Mouse (Mus musculus) kidney, postnatal 0 days (tissue): Measurements from ENCODE around the gene Brca1. TPM values are rescaled to one million over a fixed set of nuclear protein-coding genes. Genes with fewer than 3 reads are reported as not detected.
"Not testable (repeated sequence)": the region's sequence is repeated elsewhere in the genome, so short reads cannot be mapped to it uniquely, and the experiment has no call there.

Source experiments
- ATAC-seq: fragments of 200-750 bp; cut with Nextera tagmentation; replicated peaks from 2 replicates; pipeline ENCODE4 v1.8.0; 2017; ENCODE audit warnings: low read depth, moderate number of reproducible peaks, moderate TSS enrichment, moderate library complexity; ENCODE audit not compliant: low FRiP score
- DNase-seq: peaks from one replicate; pipeline ENCODE4 v3.0.0-alpha.2; 2016; ENCODE audit warnings: low spot score
- H3K27ac ChIP-seq: fragments of 300-500 bp; sonication (generic); 2 replicates; pipeline ENCODE4 v1.5.1; 2014; ENCODE audit warnings: mild to moderate bottlenecking
- H3K27me3 ChIP-seq: fragments of 300-500 bp; sonication (generic); 2 replicates; pipeline ENCODE4 v1.6.1; 2014; ENCODE audit warnings: low read length, mixed read lengths; ENCODE audit not compliant: insufficient read depth
- H3K36me3 ChIP-seq: fragments of 300-500 bp; sonication (generic); 2 replicates; pipeline ENCODE4 v1.6.1; 2014; ENCODE audit warnings: low read length, mixed read lengths; ENCODE audit not compliant: insufficient read depth
- H3K4me1 ChIP-seq: fragments of 300-500 bp; sonication (generic); replicated peaks from 2 replicates; pipeline ENCODE4 v1.6.1; 2014; ENCODE audit warnings: antibody characterized with exemption, low read length, mixed read lengths; ENCODE audit not compliant: insufficient read depth
- H3K4me2 ChIP-seq: fragments of 300-500 bp; sonication (generic); 2 replicates; pipeline ENCODE4 v1.6.1; 2014; ENCODE audit warnings: mild to moderate bottlenecking, low read length, moderate library complexity, mixed read lengths
- H3K4me3 ChIP-seq: fragments of 300-500 bp; sonication (generic); replicated peaks from 2 replicates; pipeline ENCODE4 v1.5.1; 2014; ENCODE audit warnings: low read depth, low read length
- H3K9ac ChIP-seq: fragments of 300-500 bp; sonication (generic); 2 replicates; pipeline ENCODE4 v1.6.1; 2014; ENCODE audit warnings: low read depth, low read length
- H3K9me3 ChIP-seq: fragments of 300-500 bp; sonication (generic); replicated peaks from 2 replicates; pipeline ENCODE4 v1.6.1; 2016; ENCODE audit warnings: low read length, inconsistent platforms, mixed read lengths
- CTCF ChIP-seq: IDR thresholded peaks from 2 replicates; pipeline ENCODE4 v1.5.1; 2016; ENCODE audit warnings: antibody characterized with exemption, low read depth, mild to moderate bottlenecking, moderate library complexity
- WGBS: fragments of 180-500 bp; shearing (Covaris S2); extraction: QIAGEN DNeasy Blood & Tissue Kit; methylation state at CpG from one replicate; pipeline ENCODE4 v1.1.7; 2014; 5-methylcytosine and 5-hydroxymethylcytosine counted together
- polyA plus RNA-seq: library from polyadenylated mRNA; unstranded; fragments of >200 nt; fragmentation: Nextera tagmentation; extraction: Ambion mirVana; gene quantifications from 2 replicates; pipeline ENCODE4 v1.2.1, GENCODE M21; 2015

The Brca1 gene
- polyA plus RNA-seq, 1 experiment from 2014 or later: 4.2 TPM

DNA sequence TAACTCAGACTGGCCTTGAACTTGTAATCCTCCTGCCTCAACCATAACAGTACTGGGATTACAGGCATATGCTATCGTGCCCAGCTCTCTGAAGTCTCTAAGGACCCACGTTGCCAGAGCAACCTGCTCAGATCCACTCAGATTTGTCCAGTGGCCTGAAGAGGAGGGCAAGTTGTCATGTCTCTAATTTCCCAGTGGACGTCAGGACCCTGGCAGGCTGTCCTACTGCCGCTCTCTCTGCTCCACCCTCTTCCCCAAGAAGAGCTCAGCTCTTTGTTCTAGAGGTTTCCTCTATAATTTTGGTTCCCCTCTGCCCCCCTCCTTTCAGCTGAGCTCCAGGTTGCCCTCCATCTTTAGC is 74.6 kb downstream of the Brca1 start:
- DNase-seq: no peak
- ATAC-seq: no peak
- Histone ChIP-seq H3K9ac (no peak overlapping the region), H3K27ac (no peak overlapping the region), H3K4me3 (no peak overlapping the region), H3K4me2 (no peak overlapping the region), H3K27me3 (no peaks in the 10 kb centered on the region), H3K36me3 (no peaks in the 10 kb centered on the region), H3K4me1 (no peaks in the 10 kb centered on the region; the same call in 1 of the 2 replicates), H3K9me3 (no peaks in the 10 kb centered on the region)
- 38% methylated on average over 4 of the region's 4 CpGs for WGBS
- TF ChIP-seq CTCF: no peak

DNA sequence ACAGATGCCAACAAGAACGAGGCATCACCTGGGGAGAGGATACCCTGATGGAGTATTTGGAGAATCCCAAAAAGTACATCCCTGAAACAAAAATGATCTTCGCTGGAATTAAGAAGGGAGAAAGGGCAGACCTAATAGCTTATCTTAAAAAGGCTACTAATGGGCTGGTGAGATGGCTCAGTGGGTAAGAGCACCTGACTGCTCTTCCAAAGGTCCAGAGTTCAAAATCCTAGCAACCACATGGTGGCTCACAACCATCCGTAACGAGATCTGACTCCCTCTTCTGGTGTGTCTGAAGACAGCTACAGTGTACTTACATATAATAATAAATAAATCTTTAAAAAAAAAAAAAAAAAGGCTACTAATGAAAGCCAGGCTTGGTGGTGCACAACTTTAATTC is 75.4 kb downstream of the Brca1 start:
- not testable (repeated sequence) for H3K9ac ChIP-seq, DNase-seq, H3K4me3 ChIP-seq, H3K36me3 ChIP-seq, H3K27me3 ChIP-seq, H3K4me2 ChIP-seq, H3K9me3 ChIP-seq, H3K4me1 ChIP-seq, H3K27ac ChIP-seq, ATAC-seq
- WGBS: 82% methylated on average over 4 of the region's 4 CpGs

DNA sequence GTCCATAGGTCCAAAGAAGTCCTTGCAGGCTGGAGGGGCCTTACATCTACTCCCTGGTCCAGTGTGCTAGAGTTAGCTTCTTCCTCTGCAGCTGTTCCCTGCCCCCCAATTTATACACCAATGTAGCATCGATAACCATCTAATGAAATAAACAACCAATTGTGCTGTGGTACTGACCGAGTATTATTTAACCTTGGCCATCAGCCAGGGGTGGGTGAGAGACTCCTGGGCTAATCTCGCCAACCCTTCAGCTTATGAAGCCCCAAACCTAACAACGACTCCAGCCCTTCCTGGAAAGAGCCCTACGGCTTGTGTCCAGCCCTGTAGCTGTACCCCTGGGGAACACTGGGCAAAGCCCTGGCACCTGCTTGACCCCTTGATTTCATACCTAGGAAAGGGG is 77.5 kb downstream of the Brca1 start:
- ATAC-seq (no peak), DNase-seq (no peak)
- Histone ChIP-seq H3K9me3 (no peaks in the 10 kb centered on the region), H3K4me3 (no peak overlapping the region), H3K27me3 (no peaks in the 10 kb centered on the region), H3K36me3 (no peaks in the 10 kb centered on the region), H3K4me2 (no peak overlapping the region), H3K27ac (no peak overlapping the region), H3K9ac (no peak overlapping the region), H3K4me1 (no peaks in the 10 kb centered on the region; the same call in 1 of the 2 replicates)
- TF ChIP-seq CTCF: no peak
- WGBS: 75% methylated on average over 5 of the region's 5 CpGs

DNA sequence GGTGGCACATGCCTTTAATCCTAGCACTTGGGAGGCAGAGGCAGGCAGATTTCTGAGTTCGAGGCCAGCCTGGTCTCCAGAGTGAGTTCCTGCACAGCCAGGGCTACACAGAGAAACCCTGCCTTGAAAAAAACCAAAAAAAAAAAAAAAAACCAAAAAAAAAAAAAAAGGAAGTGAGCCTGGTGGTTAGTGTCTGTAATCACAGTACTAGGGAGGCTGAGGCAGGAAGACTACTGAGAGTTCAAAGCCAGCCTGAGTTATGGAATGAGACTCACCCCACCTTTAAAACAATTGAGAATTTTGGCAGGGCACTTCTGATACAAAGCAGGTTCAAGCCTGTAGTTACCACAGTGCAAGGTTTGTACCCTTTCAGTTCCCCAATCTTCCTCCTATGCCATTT is 78.1 kb downstream of the Brca1 start:
- H3K36me3 ChIP-seq, H3K9me3 ChIP-seq, H3K27ac ChIP-seq, ATAC-seq, DNase-seq, H3K4me3 ChIP-seq, H3K9ac ChIP-seq, H3K4me1 ChIP-seq, H3K27me3 ChIP-seq, H3K4me2 ChIP-seq: not testable (repeated sequence)
- WGBS: 82% methylated on average over 1 of the region's 1 CpGs

DNA sequence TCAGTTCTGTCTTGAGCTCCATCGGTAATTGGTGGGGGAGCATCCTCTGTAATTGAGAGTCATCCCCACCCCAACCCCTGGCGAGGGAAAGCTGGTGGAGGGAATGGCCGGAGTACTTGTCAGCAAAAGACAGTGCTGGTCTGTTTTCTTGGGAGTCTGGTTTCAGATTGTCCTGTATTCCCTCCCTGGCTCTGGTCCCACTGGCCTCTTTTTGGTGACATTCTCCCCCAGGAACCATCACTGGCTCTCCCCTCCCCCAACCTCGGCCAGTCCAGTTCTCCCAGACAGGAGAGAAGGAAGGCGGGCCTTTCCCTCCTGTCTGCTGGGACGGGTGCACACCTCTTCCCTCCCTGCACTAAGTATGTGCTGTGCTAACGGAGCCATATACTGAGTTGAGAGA is 79.4 kb downstream of the Brca1 start:
- H3K27ac ChIP-seq: no peak overlapping the region
- H3K4me3 ChIP-seq: no peak overlapping the region
- no peaks in the 10 kb centered on the region for H3K36me3 ChIP-seq
- no peaks in the 10 kb centered on the region for H3K4me1 ChIP-seq
- H3K9me3 ChIP-seq: no peaks in the 10 kb centered on the region
- ATAC-seq (no peak), DNase-seq (peak; percentile 33)
- no peaks in the 10 kb centered on the region for H3K27me3 ChIP-seq
- WGBS: 30% methylated on average over 7 of the region's 7 CpGs
- no peak overlapping the region for H3K9ac ChIP-seq
- no peak for TF ChIP-seq CTCF
- no peak overlapping the region for H3K4me2 ChIP-seq

DNA sequence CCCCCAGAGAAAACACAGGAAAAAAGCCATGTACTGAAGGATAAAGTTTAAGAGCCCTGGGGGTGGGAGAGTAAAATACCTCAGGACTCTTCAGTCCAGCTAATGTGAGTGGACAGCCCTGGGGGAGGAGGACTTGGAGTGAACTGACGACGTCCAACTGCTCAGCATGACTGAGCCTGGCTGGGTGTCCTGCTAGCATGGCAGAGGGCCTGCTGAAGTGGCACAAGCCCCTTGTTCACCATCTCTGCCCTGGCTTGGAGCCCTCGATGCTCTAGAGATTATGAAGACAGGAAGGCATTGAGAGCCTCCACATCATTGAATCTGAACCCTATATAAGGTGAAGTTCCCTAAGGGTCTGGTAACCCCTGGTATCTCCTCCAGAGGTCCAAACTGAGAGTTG is 79.8 kb downstream of the Brca1 start:
- Histone ChIP-seq H3K4me3 (no peak overlapping the region), H3K9ac (no peak overlapping the region), H3K4me1 (no peaks in the 10 kb centered on the region), H3K4me2 (no peak overlapping the region), H3K27ac (no peak overlapping the region), H3K36me3 (no peaks in the 10 kb centered on the region), H3K27me3 (no peaks in the 10 kb centered on the region), H3K9me3 (no peaks in the 10 kb centered on the region)
- TF ChIP-seq CTCF: no peak
- WGBS: 24% methylated on average over 3 of the region's 3 CpGs
- ATAC-seq: no peak
- no peak for DNase-seq

DNA sequence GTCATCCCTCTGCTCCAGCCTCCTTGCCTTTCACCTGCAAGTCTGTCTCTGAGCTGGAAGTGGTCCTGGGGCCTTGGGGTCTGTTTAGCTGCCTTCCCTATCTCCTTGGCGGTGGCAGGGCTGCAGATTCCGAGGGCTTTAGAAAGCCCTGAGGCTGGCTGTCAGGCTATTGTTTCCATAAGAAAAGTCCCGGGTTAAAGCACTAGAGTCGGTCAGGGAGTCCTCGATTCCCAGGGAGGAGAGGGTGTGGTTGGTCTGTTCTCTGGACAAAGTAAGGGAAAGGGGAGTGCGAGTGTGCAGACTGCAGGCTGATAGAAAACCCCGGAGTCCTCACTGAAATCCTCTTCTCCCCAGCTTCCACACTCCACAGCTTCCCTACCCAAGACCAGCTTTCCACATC is 81.5 kb downstream of the Brca1 start:
- peaks cover 5% of the 10 kb centered on the region; the same call in 1 of the 2 replicates for H3K4me1 ChIP-seq
- WGBS: 49% methylated on average over 7 of the region's 7 CpGs
- H3K27ac ChIP-seq: no peak overlapping the region
- no peak for DNase-seq
- no peak for TF ChIP-seq CTCF
- H3K4me3 ChIP-seq: no peak overlapping the region
- no peak for ATAC-seq
- H3K27me3 ChIP-seq: no peaks in the 10 kb centered on the region
- no peaks in the 10 kb centered on the region for H3K36me3 ChIP-seq
- no peaks in the 10 kb centered on the region for H3K9me3 ChIP-seq
- no peak overlapping the region for H3K4me2 ChIP-seq
- no peak overlapping the region for H3K9ac ChIP-seq
